Mouse (Mus musculus): ENCODE results near the gene Auts2.

DNA sequence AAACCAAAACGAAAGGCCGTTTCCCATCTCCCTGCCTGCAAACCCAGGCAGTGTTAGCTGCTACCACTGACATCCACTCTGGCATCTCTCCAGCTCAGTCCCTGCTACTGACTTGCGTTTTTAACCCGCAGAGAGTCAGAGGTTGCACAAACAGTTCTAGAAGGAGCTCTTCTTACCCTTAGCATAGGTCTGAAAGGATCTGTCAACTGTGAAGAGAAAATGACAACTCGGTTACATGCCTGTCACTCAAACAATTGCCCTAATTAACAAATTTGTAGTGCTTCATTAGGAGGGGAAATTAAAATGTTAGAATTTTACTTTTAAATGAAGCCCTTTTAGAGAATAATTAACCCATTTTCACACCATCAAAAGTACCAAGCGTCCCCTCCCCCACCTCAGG is 1083.2 kb downstream of the Auts2 start:
- no peak for TF ChIP-seq CTCF (IDR thresholded peaks at IDR 0.05; ENCODE audit: low read depth)
- no peak for TF ChIP-seq EP300 (IDR thresholded peaks at IDR 0.05; ENCODE audit: low read depth)
